Mouse (Mus musculus): ENCODE results near the gene Rab6b.

DNA sequence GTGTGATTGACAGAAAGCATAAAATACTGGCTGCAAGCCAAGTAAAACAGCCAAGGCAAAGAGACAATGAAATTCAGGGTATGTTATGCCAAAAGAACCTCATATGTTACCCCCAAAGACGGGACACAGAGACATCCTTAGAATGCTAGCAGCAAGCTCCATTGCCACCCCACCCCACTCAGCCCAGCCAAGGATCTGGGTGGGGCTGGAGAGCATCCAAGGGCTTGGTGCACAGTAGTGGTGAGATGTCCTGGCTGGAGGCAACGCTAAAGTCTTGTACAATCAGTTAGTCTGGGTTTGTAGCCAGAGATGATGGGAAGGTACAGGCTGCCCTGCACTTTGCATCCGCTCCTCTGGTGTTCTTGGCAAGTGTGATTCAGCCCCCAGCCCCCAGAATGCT lies 68.7 kb downstream of the Rab6b start:
- TF ChIP-seq CTCF (IDR thresholded peaks at IDR 0.05; ENCODE audit: control insufficient read depth, insufficient read depth, insufficient read length) (no peak), MAX (IDR thresholded peaks at IDR 0.05) (no peak), MYOG (IDR thresholded peaks at IDR 0.05; ENCODE audit: control insufficient read depth, extremely low read depth, insufficient read length) (no peak)

All from C2C12 (cell line).